Mouse (Mus musculus) liver, adult 2 months (tissue): ENCODE data around the gene Grid2ip. TPM values are rescaled to one million over a fixed set of nuclear protein-coding genes. Genes with fewer than 3 reads are reported as not detected.

Source experiments
- DNase-seq: peaks from one replicate; pipeline ENCODE4 v3.0.0-alpha.2; 2011; ENCODE audit warnings: low read depth, low spot score; ENCODE audit errors: extremely low read depth
- H3K27ac ChIP-seq: fragments of 200-500 bp; replicated peaks from 2 replicates; pipeline ENCODE4 v1.5.1; 2012; ENCODE audit warnings: low read depth, mild to moderate bottlenecking, control low read depth, inconsistent platforms, low read length; ENCODE audit not compliant: insufficient read depth
- H3K27me3 ChIP-seq: fragments of 200-500 bp; 2 replicates; pipeline ENCODE4 v1.6.1; 2012; ENCODE audit warnings: mild to moderate bottlenecking, moderate library complexity, low read length, inconsistent platforms; ENCODE audit not compliant: control insufficient read depth, insufficient read depth
- H3K36me3 ChIP-seq: fragments of 200-500 bp; 2 replicates; pipeline ENCODE4 v1.6.1; 2012; ENCODE audit warnings: low read length, inconsistent platforms; ENCODE audit not compliant: control insufficient read depth, insufficient read depth
- H3K4me1 ChIP-seq: fragments of 200-500 bp; 2 replicates; pipeline ENCODE4 v1.6.1; 2011; ENCODE audit warnings: low read length; ENCODE audit not compliant: control insufficient read depth, insufficient read depth
- H3K4me3 ChIP-seq: fragments of 200-500 bp; 2 replicates; pipeline ENCODE4 v1.5.1; 2011; ENCODE audit warnings: low read depth, mild to moderate bottlenecking, control low read depth, low read length, moderate library complexity; ENCODE audit not compliant: insufficient read depth
- H3K79me2 ChIP-seq: fragments of 200-500 bp; 2 replicates; pipeline ENCODE4 v1.6.1; 2012; ENCODE audit warnings: inconsistent platforms, mild to moderate bottlenecking, low read length, moderate library complexity; ENCODE audit not compliant: control insufficient read depth, insufficient read depth
- H3K9ac ChIP-seq: fragments of 200-500 bp; 2 replicates; pipeline ENCODE4 v1.6.1; 2012; ENCODE audit warnings: low read depth, mild to moderate bottlenecking, control low read depth, inconsistent platforms, low read length
- CTCF ChIP-seq: fragments of 200-500 bp; IDR thresholded peaks from 2 replicates; pipeline ENCODE4 v1.5.1; 2011; ENCODE audit warnings: low read depth, low read length, control low read depth
- POLR2A ChIP-seq: fragments of 200-500 bp; IDR thresholded peaks from 2 replicates; pipeline ENCODE4 v1.6.1; 2011; ENCODE audit warnings: low read length, control low read depth; ENCODE audit not compliant: insufficient read depth; ENCODE audit errors: extremely low read depth
- whole genome bisulfite sequencing: fragments of 180-500 bp; shearing (Covaris S2); methylation state at CpG from one replicate; pipeline ENCODE4 v1.1.7; 2018; 5-methylcytosine and 5-hydroxymethylcytosine counted together
- polyA plus RNA-seq: library from polyadenylated mRNA; depleted of rRNA; stranded (reverse); fragments of >200 nt; gene quantifications from 2 replicates; pipeline ENCODE4 v1.2.3, GENCODE M21; 2012
- total RNA-seq: library from RNA; depleted of rRNA; stranded (reverse); fragments of >200 nt; gene quantifications from 2 replicates; pipeline ENCODE4 v1.2.3, GENCODE M21; 2014

Grid2ip gene
- total and polyA plus RNA-seq, 2 experiments = 0.13 TPM; not detected in 1

GRCm38 (mm10) chr5:143356017-143356416 is 1.1 kb upstream of the Grid2ip start:
- TF ChIP-seq POLR2A = no peak
- TF ChIP-seq CTCF = no peak
- WGBS = 56% methylated on average over 5 of the region's 5 CpGs
- Histone ChIP-seq H3K4me1 (no peaks in the 10 kb centered on the region), H3K79me2 (no peaks in the 10 kb centered on the region), H3K4me3 (no peak overlapping the region), H3K36me3 (no peaks in the 10 kb centered on the region), H3K27me3 (peaks cover 6% of the 10 kb centered on the region), H3K9ac (no peak overlapping the region), H3K27ac (no peak overlapping the region)
- DNase-seq = no peak

GRCm38 (mm10) chr5:143357564-143357963 is 426 bp downstream of the Grid2ip start:
- Histone ChIP-seq H3K4me3 (no peak overlapping the region), H3K79me2 (no peaks in the 10 kb centered on the region), H3K4me1 (no peaks in the 10 kb centered on the region), H3K27me3 (peaks cover 6% of the 10 kb centered on the region), H3K36me3 (no peaks in the 10 kb centered on the region), H3K9ac (no peak overlapping the region), H3K27ac (no peak overlapping the region)
- no peak for DNase-seq
- TF ChIP-seq POLR2A = no peak
- TF ChIP-seq CTCF = no peak
- 7% methylated on average over 28 of the region's 28 CpGs for WGBS

- peaks cover 11% of the 10 kb centered on the region for H3K27me3 ChIP-seq
- no peaks in the 10 kb centered on the region for H3K36me3 ChIP-seq
- H3K79me2 ChIP-seq = no peaks in the 10 kb centered on the region
- H3K4me1 ChIP-seq = no peaks in the 10 kb centered on the region
- DNase-seq = no peak
- no peak overlapping the region for H3K27ac ChIP-seq
- no peak for TF ChIP-seq POLR2A
- TF ChIP-seq CTCF = no peak
- 41% methylated on average over 7 of the region's 7 CpGs for WGBS
- no peak overlapping the region for H3K9ac ChIP-seq
- no peak overlapping the region for H3K4me3 ChIP-seq
These were observed 2.1 kb downstream of the Grid2ip start for GRCm38 (mm10) chr5:143359263-143359662.

- Histone ChIP-seq H3K27ac (no peak overlapping the region), H3K4me3 (no peak overlapping the region), H3K4me1 (no peaks in the 10 kb centered on the region), H3K36me3 (no peaks in the 10 kb centered on the region), H3K27me3 (peaks cover 18% of the 10 kb centered on the region), H3K9ac (no peak overlapping the region), H3K79me2 (no peaks in the 10 kb centered on the region)
- TF ChIP-seq CTCF = peak; percentile 24; the same call in 1 of the 2 replicates
- no peak for TF ChIP-seq POLR2A
- DNase-seq = no peak
- WGBS = 69% methylated on average over 5 of the region's 5 CpGs
These were observed 2.9 kb downstream of the Grid2ip start for GRCm38 (mm10) chr5:143360000-143360399.

GRCm38 (mm10) chr5:143361428-143361827 is 4.3 kb downstream of the Grid2ip start:
- Histone ChIP-seq H3K27me3 (peaks cover 18% of the 10 kb centered on the region), H3K9ac (no peak overlapping the region), H3K4me1 (no peaks in the 10 kb centered on the region), H3K4me3 (no peak overlapping the region), H3K36me3 (no peaks in the 10 kb centered on the region), H3K79me2 (no peaks in the 10 kb centered on the region), H3K27ac (no peak overlapping the region)
- 67% methylated on average over 7 of the region's 7 CpGs for WGBS
- no peak for TF ChIP-seq POLR2A
- TF ChIP-seq CTCF = no peak
- DNase-seq = no peak

GRCm38 (mm10) chr5:143363678-143364615 is 6.8 kb downstream of the Grid2ip start:
- WGBS = 3% methylated on average over 47 of the region's 47 CpGs
- H3K27me3 ChIP-seq = peaks cover 12% of the 10 kb centered on the region
- peak overlapping the region; percentile 41; the same call in 1 of the 2 replicates for H3K4me3 ChIP-seq
- TF ChIP-seq CTCF (no peak), POLR2A (no peak)
- no peaks in the 10 kb centered on the region for H3K36me3 ChIP-seq
- no peaks in the 10 kb centered on the region for H3K4me1 ChIP-seq
- H3K27ac ChIP-seq = no peak overlapping the region
- no peak for DNase-seq
- 0 out of 2 replicates have a peak overlapping the region, but pooled peaks have one; percentile 8 for H3K9ac ChIP-seq
- H3K79me2 ChIP-seq = no peaks in the 10 kb centered on the region
